Mouse (Mus musculus) lung, embryonic 15.5 days (tissue): Measurements from ENCODE around the gene C1ql1. TPM values are rescaled to one million over a fixed set of nuclear protein-coding genes. Genes with fewer than 3 reads are reported as not detected.

Source experiments
- ATAC-seq: fragments of 200-750 bp; cut with Nextera tagmentation; 2 replicates; pipeline ENCODE4 v1.8.0; 2017; ENCODE audit warnings: moderate number of reproducible peaks, borderline replicate concordance; ENCODE audit not compliant: low FRiP score, low TSS enrichment; ENCODE audit errors: extremely low read depth
- H3K27ac ChIP-seq: fragments of 300-500 bp; sonication (generic); 2 replicates; pipeline ENCODE4 v1.5.1; 2015; ENCODE audit warnings: moderate library complexity, mild to moderate bottlenecking, inconsistent platforms
- H3K27me3 ChIP-seq: fragments of 300-500 bp; sonication (generic); 2 replicates; pipeline ENCODE4 v1.6.1; 2015; ENCODE audit warnings: inconsistent platforms
- H3K36me3 ChIP-seq: fragments of 300-500 bp; sonication (generic); 2 replicates; pipeline ENCODE4 v1.6.1; 2015; ENCODE audit warnings: inconsistent platforms
- H3K4me1 ChIP-seq: fragments of 300-500 bp; sonication (generic); 2 replicates; pipeline ENCODE4 v1.6.1; 2015; ENCODE audit warnings: inconsistent platforms
- H3K4me2 ChIP-seq: fragments of 300-500 bp; sonication (generic); 2 replicates; pipeline ENCODE4 v1.6.1; 2015; ENCODE audit warnings: inconsistent platforms, mild to moderate bottlenecking, moderate library complexity
- H3K4me3 ChIP-seq: fragments of 300-500 bp; sonication (generic); 2 replicates; pipeline ENCODE4 v1.5.1; 2015; ENCODE audit warnings: mild to moderate bottlenecking, inconsistent platforms
- H3K9ac ChIP-seq: fragments of 300-500 bp; sonication (generic); 2 replicates; pipeline ENCODE4 v1.6.1; 2015; ENCODE audit warnings: inconsistent platforms
- H3K9me3 ChIP-seq: fragments of 300-500 bp; sonication (generic); 2 replicates; pipeline ENCODE4 v1.6.1; 2016; ENCODE audit warnings: inconsistent platforms
- WGBS: fragments of 180-500 bp; shearing (Covaris S2); methylation state at CpG from one replicate; pipeline ENCODE4 v1.1.7; 2015; 5-methylcytosine and 5-hydroxymethylcytosine counted together
- polyA plus RNA-seq: library from polyadenylated mRNA; unstranded; fragments of >200 nt; fragmentation: Nextera tagmentation; extraction: Ambion mirVana; gene quantifications from 2 replicates; pipeline ENCODE4 v1.2.1, GENCODE M21; 2015

The C1ql1 gene
- polyA plus RNA-seq, 1 experiment from 2014 or later = 1.4 TPM

DNA sequence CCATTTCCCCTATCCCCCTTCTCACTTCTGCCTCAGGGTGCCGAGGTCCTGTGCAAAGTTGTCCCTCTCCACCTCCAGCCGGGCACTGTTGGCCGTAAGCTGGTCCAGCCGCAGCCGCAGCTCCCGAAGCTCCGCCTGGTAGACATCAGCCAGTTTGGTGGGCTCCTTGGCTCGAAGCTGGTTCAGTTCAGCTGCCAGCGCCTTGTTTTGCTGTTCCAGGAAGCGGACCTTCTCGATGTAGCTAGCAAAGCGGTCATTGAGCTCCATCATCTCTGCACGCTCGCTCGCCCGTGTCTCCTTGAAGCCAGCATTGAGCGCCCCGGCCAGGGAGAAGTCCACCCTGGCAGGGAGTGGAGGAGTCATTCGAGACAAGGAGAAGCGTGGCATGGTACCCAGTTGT is 49.8 kb downstream of the C1ql1 start:
- Histone ChIP-seq H3K4me1 (peaks cover 8% of the 10 kb centered on the region), H3K9ac (no peak overlapping the region), H3K27ac (no peak overlapping the region), H3K9me3 (no peaks in the 10 kb centered on the region), H3K4me3 (no peak overlapping the region), H3K36me3 (no peaks in the 10 kb centered on the region), H3K27me3 (peaks cover 47% of the 10 kb centered on the region), H3K4me2 (no peak overlapping the region)
- ATAC-seq = no peak
- 69% methylated on average over 20 of the region's 20 CpGs for WGBS

DNA sequence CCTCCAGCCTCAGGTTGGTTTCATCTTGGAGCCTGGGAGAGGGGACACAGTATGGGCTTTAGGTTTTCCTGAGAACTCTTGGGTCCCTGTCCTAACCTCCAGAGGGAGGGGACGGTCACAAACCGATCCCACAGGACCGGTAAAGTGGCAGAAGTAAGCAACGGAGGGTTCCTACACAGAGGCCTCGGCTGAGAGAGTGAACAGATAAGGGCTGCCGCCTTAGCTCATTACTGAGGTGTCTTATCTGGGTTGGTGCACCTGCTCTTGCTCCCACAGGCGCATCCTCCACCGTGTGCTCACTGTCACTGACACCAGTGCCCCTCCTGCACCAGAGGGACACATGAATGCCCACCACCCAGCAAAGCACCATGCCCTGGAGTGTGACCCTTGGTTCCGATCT is 50.7 kb downstream of the C1ql1 start:
- WGBS = 42% methylated on average over 9 of the region's 9 CpGs
- Histone ChIP-seq H3K27me3 (peaks cover 49% of the 10 kb centered on the region), H3K36me3 (no peaks in the 10 kb centered on the region)

DNA sequence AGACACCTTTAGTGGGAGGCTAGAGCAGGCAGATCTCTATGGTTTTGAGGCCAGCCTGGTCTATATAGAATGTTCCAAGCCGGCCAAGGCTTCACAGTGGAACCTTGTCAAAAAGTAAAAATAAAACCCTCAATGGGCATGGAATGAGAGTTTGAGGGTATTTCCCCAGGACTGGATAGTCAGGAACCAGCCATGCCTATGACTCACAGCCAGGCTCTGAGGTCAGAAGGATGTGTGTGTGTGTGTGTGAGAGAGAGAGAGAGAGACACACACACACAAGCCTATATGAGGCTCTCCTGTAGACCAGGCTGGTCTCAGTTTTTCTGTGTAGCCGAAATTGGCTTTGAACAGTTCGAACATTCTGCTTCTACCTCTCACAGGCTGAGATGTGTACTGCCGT is 51.8 kb downstream of the C1ql1 start:
- 87% methylated on average over 4 of the region's 4 CpGs for WGBS
- Histone ChIP-seq H3K9me3 (no peaks in the 10 kb centered on the region), H3K4me2 (no peak overlapping the region), H3K4me1 (peaks cover 8% of the 10 kb centered on the region; the same call in 1 of the 2 replicates), H3K36me3 (no peaks in the 10 kb centered on the region), H3K4me3 (no peak overlapping the region), H3K27ac (no peak overlapping the region), H3K9ac (no peak overlapping the region), H3K27me3 (peaks cover 49% of the 10 kb centered on the region)
- no peak for ATAC-seq

More for the DNA sequence above, 50.7 kb downstream of the C1ql1 start:
- H3K4me3 ChIP-seq = no peak overlapping the region
- no peaks in the 10 kb centered on the region for H3K9me3 ChIP-seq
- H3K4me2 ChIP-seq = no peak overlapping the region
- H3K27ac ChIP-seq = no peak overlapping the region
- H3K9ac ChIP-seq = no peak overlapping the region
- H3K4me1 ChIP-seq = peaks cover 8% of the 10 kb centered on the region; the same call in 1 of the 2 replicates
- ATAC-seq = no peak

GRCm38 (mm10) chr11:102893015-102893651 is 53.4 kb downstream of the C1ql1 start:
- peak overlapping the region; percentile 74 for H3K4me2 ChIP-seq
- H3K4me1 ChIP-seq = peaks cover 8% of the 10 kb centered on the region; the same call in 1 of the 2 replicates
- H3K27me3 ChIP-seq = peaks cover 52% of the 10 kb centered on the region
- peak overlapping the region; percentile 37 for H3K4me3 ChIP-seq
- ATAC-seq = peak; percentile 55; the same call in 1 of the 2 replicates
- 2% methylated on average over 43 of the region's 43 CpGs for WGBS
- no peaks in the 10 kb centered on the region for H3K9me3 ChIP-seq
- peak overlapping the region; percentile 46 for H3K9ac ChIP-seq
- H3K36me3 ChIP-seq = no peaks in the 10 kb centered on the region
- no peak overlapping the region for H3K27ac ChIP-seq

DNA sequence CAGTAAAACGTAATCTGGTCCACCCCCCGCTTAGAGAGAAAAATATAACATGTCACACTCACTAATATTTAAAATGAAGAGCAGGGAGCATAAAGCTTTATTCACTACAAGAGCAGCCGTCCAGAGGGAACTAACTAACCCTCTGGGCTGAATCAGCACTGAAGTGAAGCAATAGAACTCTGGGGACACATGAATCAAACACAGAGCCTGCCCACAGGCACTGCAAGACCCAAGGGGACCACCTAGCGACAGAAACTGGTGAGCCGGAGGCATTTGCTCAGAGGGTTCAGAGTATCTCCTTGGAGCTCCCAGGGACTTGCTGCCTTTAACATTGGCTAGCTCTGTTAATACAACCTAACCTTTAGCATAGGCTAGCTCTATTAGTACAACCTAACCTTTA is 56.4 kb downstream of the C1ql1 start:
- H3K9me3 ChIP-seq = no peaks in the 10 kb centered on the region
- 59% methylated on average over 5 of the region's 5 CpGs for WGBS
- ATAC-seq = no peak
- no peak overlapping the region for H3K4me3 ChIP-seq
- H3K36me3 ChIP-seq = no peaks in the 10 kb centered on the region
- H3K27me3 ChIP-seq = peaks cover 41% of the 10 kb centered on the region
- H3K9ac ChIP-seq = no peak overlapping the region
- peaks cover 8% of the 10 kb centered on the region; the same call in 1 of the 2 replicates for H3K4me1 ChIP-seq
- H3K4me2 ChIP-seq = no peak overlapping the region
- H3K27ac ChIP-seq = no peak overlapping the region

Other genes with a start within 250 kb of the C1ql1 start
- 47.6 and 49.0 TPM in 2 replicates for gene Ccdc43, start 248.9 kb downstream of the C1ql1 start, polyA plus RNA-seq
- 6.1 and 6.3 TPM in 2 replicates for gene Adam11, start 185.2 kb downstream of the C1ql1 start, polyA plus RNA-seq
- 71.5 and 76.5 TPM in 2 replicates for gene Gjc1, start 127.0 kb downstream of the C1ql1 start, polyA plus RNA-seq
- 24.1 and 30.0 TPM in 2 replicates for gene Higd1b, start 110.8 kb downstream of the C1ql1 start, polyA plus RNA-seq
- 207 and 208 TPM in 2 replicates for gene Eftud2, start 65.7 kb downstream of the C1ql1 start, polyA plus RNA-seq
- gene Ccdc103, start 65.5 kb downstream of the C1ql1 start, polyA plus RNA-seq = 2.7 and 3.2 TPM in 2 replicates
- gene Fam187a, start 61.5 kb downstream of the C1ql1 start, polyA plus RNA-seq = not detected in 2 replicates
- gene Gfap, start 45.8 kb downstream of the C1ql1 start, polyA plus RNA-seq = 0.25 and 0.37 TPM in 2 replicates
- 13.8 and 15.2 TPM in 2 replicates for gene Kif18b, start 21.6 kb downstream of the C1ql1 start, polyA plus RNA-seq
- 56.8 and 59.9 TPM in 2 replicates for gene Nmt1, start 81.5 kb upstream of the C1ql1 start, polyA plus RNA-seq
- gene Dcakd, start 81.6 kb upstream of the C1ql1 start, polyA plus RNA-seq = 147 and 150 TPM in 2 replicates
- gene Plcd3, start 155.0 kb upstream of the C1ql1 start, polyA plus RNA-seq = 2.5 and 3.6 TPM in 2 replicates
- gene Acbd4, start 155.0 kb upstream of the C1ql1 start, polyA plus RNA-seq = 15.7 and 18.3 TPM in 2 replicates
- gene Hexim1, start 169.5 kb upstream of the C1ql1 start, polyA plus RNA-seq = 4.4 and 4.5 TPM in 2 replicates
- gene Hexim2, start 185.7 kb upstream of the C1ql1 start, polyA plus RNA-seq = 8.3 and 9.6 TPM in 2 replicates
- 2.7 and 3.7 TPM in 2 replicates for gene Fmnl1, start 224.4 kb upstream of the C1ql1 start, polyA plus RNA-seq